Mouse (Mus musculus): Measurements from ENCODE around the gene Hsf2bp.

Hsf2bp gene

GRCm38 (mm10) chr17:32028301-32028700 is 7.8 kb downstream of the Hsf2bp start:
- no peak for DNase-seq

- DNase-seq: peak; percentile 50
Measured at GRCm38 (mm10) chr17:32027666-32028065, 8.5 kb downstream of the Hsf2bp start.

GRCm38 (mm10) chr17:32025386-32025785 is 10.8 kb downstream of the Hsf2bp start:
- peak; percentile 81 for DNase-seq

- DNase-seq: peak; percentile 57
Measured at GRCm38 (mm10) chr17:32024671-32025073, 11.5 kb downstream of the Hsf2bp start.

- no peak for DNase-seq
Measured at GRCm38 (mm10) chr17:32023088-32023487, 13.1 kb downstream of the Hsf2bp start.

- DNase-seq: no peak
Measured at GRCm38 (mm10) chr17:32022551-32022950, 13.6 kb downstream of the Hsf2bp start.

- DNase-seq: no peak
Measured at GRCm38 (mm10) chr17:32021981-32022380, 14.2 kb downstream of the Hsf2bp start.

- peak; percentile 29 for DNase-seq
Measured at GRCm38 (mm10) chr17:32018127-32018894, 17.8 kb downstream of the Hsf2bp start.

GRCm38 (mm10) chr17:32016481-32016880 is 19.7 kb downstream of the Hsf2bp start:
- DNase-seq: no peak

GRCm38 (mm10) chr17:32013659-32014058 is 22.5 kb downstream of the Hsf2bp start:
- DNase-seq: no peak

GRCm38 (mm10) chr17:32012254-32012653 is 23.9 kb downstream of the Hsf2bp start:
- no peak for DNase-seq

GRCm38 (mm10) chr17:32011694-32012093 is 24.5 kb downstream of the Hsf2bp start:
- DNase-seq: no peak

GRCm38 (mm10) chr17:32006800-32007199 is 29.3 kb downstream of the Hsf2bp start:
- DNase-seq: peak; percentile 79

GRCm38 (mm10) chr17:32003251-32003650 is 32.9 kb downstream of the Hsf2bp start:
- DNase-seq: no peak

- no peak for DNase-seq
Measured at GRCm38 (mm10) chr17:31998351-31998750, 37.8 kb downstream of the Hsf2bp start.

- DNase-seq: no peak
Measured at GRCm38 (mm10) chr17:31996331-31996730, 39.8 kb downstream of the Hsf2bp start.

- no peak for DNase-seq
Measured at GRCm38 (mm10) chr17:31995784-31996183, 40.4 kb downstream of the Hsf2bp start.

- DNase-seq: no peak
Measured at GRCm38 (mm10) chr17:31994132-31994531, 42.0 kb downstream of the Hsf2bp start.

GRCm38 (mm10) chr17:31993354-31993753 is 42.8 kb downstream of the Hsf2bp start:
- DNase-seq: no peak

- DNase-seq: no peak
Measured at GRCm38 (mm10) chr17:31992004-31992403, 44.1 kb downstream of the Hsf2bp start.

GRCm38 (mm10) chr17:31989035-31989434 is 47.1 kb downstream of the Hsf2bp start:
- no peak for DNase-seq

GRCm38 (mm10) chr17:31986915-31987314 is 49.2 kb downstream of the Hsf2bp start:
- no peak for DNase-seq

- DNase-seq: no peak
Measured at GRCm38 (mm10) chr17:31983491-31983890, 52.7 kb downstream of the Hsf2bp start.

- DNase-seq: peak; percentile 86
Measured at GRCm38 (mm10) chr17:31982326-31983190, 53.6 kb downstream of the Hsf2bp start.
